Mouse (Mus musculus) left cerebral cortex, adult 2 months (tissue): ENCODE results near the gene Aldh9a1. TPM values are rescaled to one million over a fixed set of nuclear protein-coding genes. Genes with fewer than 3 reads are reported as not detected.

ENCODE experiments used
- DNase-seq, 2 experiments: peaks; one replicate each; pipeline ENCODE4 v3.0.0; 2021 to 2022; ENCODE audit warnings: low spot score in 2 of 2, mixed read lengths in 1 of 2; ENCODE audit errors: extremely low spot score in 1 of 2
- H3K27ac ChIP-seq: fragments of 200-600 bp; 2 replicates; pipeline ENCODE4 v1.8.1; 2022
- H3K4me3 ChIP-seq: fragments of 200-600 bp; 2 replicates; pipeline ENCODE4 v1.8.1; 2022
- CTCF ChIP-seq: fragments of 200-600 bp; IDR thresholded peaks from 2 replicates; pipeline ENCODE4 v1.8.1; 2022; ENCODE audit warnings: antibody characterized with exemption, mild to moderate bottlenecking, moderate library complexity
- intact Hi-C: fragments of 180-260 bp; cut with DNase I; formaldehyde crosslinking; loops from one replicate; pipeline ENCODE4 v1.15.1; 2025
- long read RNA-seq, 2 experiments: library from polyadenylated mRNA; stranded (forward); transcript quantifications; one replicate each; pipeline ENCODE4 v2.0.0; 2021; ENCODE audit warnings: borderline mapping rate in 2 of 2
- total RNA-seq, 2 experiments: library from RNA; stranded (reverse); gene quantifications; 2 replicates each; pipeline ENCODE4 v1.2.3; 2021

The Aldh9a1 gene
- total RNA-seq, result 10 to 100 TPM; 17.4 to 20.4 TPM
- long read RNA-seq, experiment 1, transcript Aldh9a1-201 (11 exons, 2,835 nt), result major isoform, 19 of 24 reads
- long read RNA-seq, experiment 1, partial matches to known transcripts, result 2 of 24 reads
- long read RNA-seq, experiment 1, other reads (novel, unspliced or antisense), result 3 of 24 reads
- long read RNA-seq, experiment 2, transcript Aldh9a1-201 (11 exons, 2,835 nt), result major isoform, 9 of 17 reads
- long read RNA-seq, experiment 2, partial matches to known transcripts, result 3 of 17 reads
- long read RNA-seq, experiment 2, other reads (novel, unspliced or antisense), result 5 of 17 reads

DNA sequence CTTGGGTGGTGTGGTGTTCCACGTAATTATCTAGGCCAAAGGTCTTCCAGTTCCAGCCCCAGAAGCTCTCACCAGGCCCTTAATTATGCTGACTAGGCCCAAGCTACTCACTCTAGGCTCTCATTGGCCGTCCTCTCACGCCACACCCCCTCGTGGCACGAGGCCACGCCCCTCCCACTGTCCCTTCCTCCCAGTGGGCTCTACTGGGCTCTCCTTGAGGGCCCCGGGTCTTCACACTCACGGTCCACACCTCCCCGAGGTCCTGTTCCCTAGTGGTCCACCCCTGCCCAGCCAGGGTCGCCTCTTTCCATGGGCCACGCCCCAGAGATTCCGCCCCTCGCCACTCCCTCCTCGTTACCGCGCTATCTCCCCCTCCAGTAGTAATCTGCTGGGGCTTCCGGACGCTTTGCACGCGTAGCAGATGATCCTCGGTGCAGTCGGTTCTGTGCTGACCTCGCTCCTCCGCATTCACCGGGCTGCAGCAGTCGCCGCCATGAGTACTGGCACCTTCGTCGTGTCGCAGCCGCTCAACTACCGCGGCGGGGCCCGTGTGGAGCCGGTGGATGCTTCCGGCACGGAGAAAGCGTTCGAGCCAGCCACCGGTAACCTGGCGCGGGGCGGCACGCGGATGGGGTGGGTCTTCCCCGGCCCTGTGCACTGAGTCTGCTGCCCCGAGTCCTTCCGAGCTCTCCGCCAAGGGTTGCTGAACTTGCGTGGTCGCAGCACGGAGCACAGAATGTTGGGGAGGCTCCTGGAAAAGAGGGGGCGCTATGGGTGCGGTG lies at the start of gene Aldh9a1:
Gene Aldh9a1, plus strand, starts transcription at position 177 of the 782 bp plus-strand sequence.
- peak within 1 kb of the TSS; percentile 72 for H3K4me3 ChIP-seq
- DNase-seq, result peak; percentile 77 to 78
- intact Hi-C loops, result no loop called here
- no peak; the same call in 1 of the 2 replicates for TF ChIP-seq CTCF
- peak within 1 kb of the TSS; percentile 90 for H3K27ac ChIP-seq

- no peak for TF ChIP-seq CTCF
- H3K4me3 ChIP-seq, result no peak overlapping the region
- no peak overlapping the region for H3K27ac ChIP-seq
- intact Hi-C loops, result no loop called here
- DNase-seq, result no peak
Observed at GRCm38 (mm10) chr1:167300122-167300521, 49.7 kb upstream of the Aldh9a1 start.

- no peak for DNase-seq
- H3K27ac ChIP-seq, result no peak overlapping the region
- intact Hi-C loops, result no loop called here
- TF ChIP-seq CTCF, result no peak
- H3K4me3 ChIP-seq, result no peak overlapping the region
Observed at GRCm38 (mm10) chr1:167305501-167306137, 44.2 kb upstream of the Aldh9a1 start.

DNA sequence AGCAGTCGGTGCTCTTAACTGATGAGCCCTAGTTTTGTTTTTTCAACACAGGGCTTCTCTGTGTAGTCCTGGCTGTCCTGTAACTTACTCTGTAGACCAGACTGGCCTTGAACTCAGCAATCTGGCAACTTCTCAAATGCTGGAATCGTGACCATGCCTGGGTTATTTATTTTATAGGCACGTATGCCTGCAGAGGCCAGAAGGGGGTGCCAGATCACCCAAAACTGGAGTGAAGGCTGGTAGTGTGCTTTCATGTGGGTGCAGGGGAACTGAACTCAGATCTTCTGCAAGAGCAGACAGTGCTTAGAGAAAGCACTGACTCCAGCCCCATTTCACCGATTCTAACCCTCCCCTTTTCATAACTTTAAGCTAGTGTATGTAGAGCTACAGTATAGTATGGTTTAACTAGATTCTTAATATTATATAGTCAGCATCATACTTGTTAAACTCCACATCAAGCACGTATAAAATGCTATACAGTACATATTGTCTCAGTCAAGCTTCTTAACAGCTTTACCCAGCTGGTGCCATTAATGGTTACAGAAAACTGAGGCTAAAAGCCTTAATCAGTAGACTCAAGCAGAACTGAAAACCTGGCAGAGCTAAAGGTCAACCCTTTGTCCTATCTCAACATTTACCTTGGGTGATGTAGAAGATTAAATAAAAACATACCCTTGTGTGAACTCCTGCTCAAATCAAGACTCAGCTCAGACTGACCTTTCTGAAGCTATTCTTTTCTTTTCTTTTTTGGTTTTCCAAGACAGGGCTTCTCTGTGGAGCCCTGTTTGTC lies 43.1 kb upstream of the Aldh9a1 start:
- Histone ChIP-seq H3K27ac (no peak overlapping the region), H3K4me3 (no peak overlapping the region)
- peak; percentile 60 for TF ChIP-seq CTCF
- DNase-seq, result peak in 1 of 2 experiments; percentile 31
- intact Hi-C loops, result no loop called here

- intact Hi-C loops, result loop anchor here (2.0 kb wide), 2 partner anchors 23 to 87 kb away; partner anchors contain the start of gene Uck2
Observed at GRCm38 (mm10) chr1:167307674-167308073, 42.1 kb upstream of the Aldh9a1 start.

DNA sequence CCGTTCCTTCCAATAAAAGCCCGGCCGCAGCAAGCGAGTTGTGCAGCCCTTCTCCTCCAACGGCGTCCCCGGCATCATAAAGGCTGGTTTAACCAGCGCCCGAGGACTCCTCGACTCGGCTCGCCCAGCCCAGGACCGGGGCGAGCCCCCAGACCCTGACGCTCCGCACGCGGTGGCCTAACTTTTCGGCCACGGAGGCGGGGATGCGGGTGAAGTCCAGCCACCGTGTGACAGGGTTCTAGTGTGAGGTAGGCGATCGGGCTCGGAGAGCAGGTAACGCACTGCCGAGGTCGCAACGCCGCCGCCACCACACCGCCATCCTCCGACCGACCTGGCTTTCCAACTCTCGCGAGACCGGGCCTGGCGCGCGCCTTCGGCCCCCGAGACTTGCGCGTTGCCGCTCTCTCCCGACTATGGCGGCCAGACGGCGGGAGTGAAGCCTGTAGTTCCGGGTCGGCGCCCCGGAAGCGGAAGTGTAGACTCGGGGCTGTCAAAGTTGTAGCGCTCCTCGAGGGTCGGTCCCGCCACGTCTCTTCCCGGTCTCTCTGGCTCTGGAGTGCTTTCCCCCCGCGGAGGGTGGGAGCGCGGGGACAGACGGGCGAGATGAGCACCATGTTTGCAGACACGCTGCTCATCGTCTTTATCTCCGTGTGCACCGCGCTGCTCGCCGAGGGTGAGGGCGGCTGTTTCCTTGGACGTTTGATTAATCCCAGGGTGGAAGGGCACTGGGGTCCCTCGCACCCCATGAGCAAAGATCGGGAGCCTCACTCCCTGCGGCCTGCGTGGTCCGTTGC lies 41.3 kb upstream of the Aldh9a1 start, which contains the start of gene Tmco1:
Gene Tmco1, plus strand, starts transcription at position 118 of the 794 bp plus-strand sequence.
- peak; percentile 98 for DNase-seq
- Histone ChIP-seq H3K4me3 (peak within 1 kb of the TSS; percentile 75), H3K27ac (peak within 1 kb of the TSS; percentile 99)
- TF ChIP-seq CTCF, result no peak
- intact Hi-C loops, result loop anchor here (2.0 kb wide), 2 partner anchors 24 to 88 kb away; partner anchors contain the start of gene Uck2

More at GRCm38 (mm10) chr1:167307674-167308073, 42.1 kb upstream of the Aldh9a1 start:
- no peak for DNase-seq
- H3K27ac ChIP-seq, result no peak overlapping the region
- H3K4me3 ChIP-seq, result peak overlapping the region; percentile 75
- no peak for TF ChIP-seq CTCF

GRCm38 (mm10) chr1:167312367-167312766 lies 37.4 kb upstream of the Aldh9a1 start:
- intact Hi-C loops, result no loop called here

DNA sequence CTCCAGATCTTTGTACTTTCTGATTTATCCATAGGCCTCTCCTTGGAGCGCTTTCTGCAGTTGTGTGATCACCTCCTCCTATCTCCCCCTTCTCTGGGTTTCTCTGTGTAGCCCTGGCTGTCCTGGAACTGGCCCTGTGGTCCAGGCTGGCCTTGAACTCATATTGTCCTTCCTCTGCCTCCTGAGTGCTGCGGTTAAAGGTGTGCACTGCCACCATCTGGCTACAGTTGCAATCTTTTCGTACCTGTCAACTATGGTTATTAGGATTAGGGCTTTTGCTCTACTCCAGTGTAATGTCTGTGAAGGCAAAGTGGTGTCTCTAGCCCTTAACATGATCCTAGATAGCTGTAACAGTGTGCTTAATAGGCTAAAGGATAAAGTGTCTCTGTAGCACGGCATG lies 36.6 kb upstream of the Aldh9a1 start:
- Histone ChIP-seq H3K27ac (no peak overlapping the region), H3K4me3 (no peak overlapping the region)
- intact Hi-C loops, result no loop called here
- DNase-seq, result no peak
- no peak; the same call in 1 of the 2 replicates for TF ChIP-seq CTCF

More at GRCm38 (mm10) chr1:167312367-167312766, 37.4 kb upstream of the Aldh9a1 start:
- Histone ChIP-seq H3K27ac (no peak overlapping the region), H3K4me3 (no peak overlapping the region)
- no peak for DNase-seq
- TF ChIP-seq CTCF, result no peak

DNA sequence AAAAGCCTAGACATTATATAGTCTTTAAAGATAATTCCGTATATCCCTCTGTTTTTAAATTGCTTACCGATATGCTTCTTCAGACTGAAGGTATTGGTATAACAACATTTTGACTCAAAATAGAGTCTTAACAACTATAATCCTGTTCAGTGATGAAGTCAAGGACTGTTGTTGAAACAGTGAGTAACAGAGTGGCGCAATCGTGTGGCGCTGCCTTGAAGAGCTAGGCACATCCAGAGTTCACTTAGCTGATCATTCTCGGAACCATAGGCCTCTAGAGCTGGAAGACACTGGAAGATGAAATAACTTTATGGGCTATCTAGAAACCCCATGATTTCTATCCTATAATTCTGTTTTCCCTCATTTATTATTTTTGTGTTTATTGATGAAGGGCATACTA lies 28.1 kb upstream of the Aldh9a1 start:
- Histone ChIP-seq H3K4me3 (no peak overlapping the region), H3K27ac (no peak overlapping the region)
- intact Hi-C loops, result no loop called here
- DNase-seq, result no peak
- TF ChIP-seq CTCF, result no peak

DNA sequence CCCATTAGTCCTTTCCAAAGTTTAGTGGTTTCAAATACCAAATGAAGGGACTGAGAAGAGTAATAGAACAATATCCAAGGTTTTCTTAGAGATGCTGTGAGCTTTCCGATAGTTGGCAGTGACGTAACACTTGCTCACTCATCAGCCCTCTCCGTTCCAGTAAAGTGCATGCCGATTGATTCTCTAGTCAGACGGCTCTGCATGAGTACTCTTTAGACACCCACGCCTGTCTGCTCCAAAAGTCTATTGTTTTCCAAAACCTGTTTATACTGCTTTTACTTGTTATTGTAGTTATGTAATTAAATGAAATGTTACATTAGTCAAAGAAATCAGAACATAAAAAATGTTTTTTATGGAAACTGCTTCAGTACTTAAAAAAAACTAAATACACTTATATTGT lies 21.0 kb upstream of the Aldh9a1 start:
- no peak for DNase-seq
- TF ChIP-seq CTCF, result no peak
- intact Hi-C loops, result no loop called here
- no peak overlapping the region for H3K27ac ChIP-seq
- H3K4me3 ChIP-seq, result no peak overlapping the region
